Mouse (Mus musculus) left cerebral cortex, postnatal 10 days (tissue): ENCODE measurements at regions not wholly inside any gene's neighbourhood (a gene's known extent, or its start where the extent isn't known, plus 50 kb on each side); places are given as distances from the start of the nearest gene placed in this dataset.

Source experiments
- DNase-seq, 2 experiments: peaks; one replicate each; pipeline ENCODE4 v3.0.0; 2021 to 2022; ENCODE audit warnings: low spot score in 2 of 2, mixed read lengths in 1 of 2; ENCODE audit errors: extremely low spot score in 1 of 2
- intact Hi-C: fragments of 180-260 bp; cut with DNase I; formaldehyde crosslinking; loops from one replicate; pipeline ENCODE4 v1.15.1; 2025

GRCm38 (mm10) chr11:111536040-111536836 is 470.3 kb downstream of the Kcnj2 start:
- peak; percentile 57 for DNase-seq
- intact Hi-C loops, result loop anchor here (2.0 kb wide), 2 partner anchors 1245 to 1629 kb away; no protein-coding TSS in a partner anchor

GRCm38 (mm10) chr11:111537654-111538053 is 471.7 kb downstream of the Kcnj2 start:
- intact Hi-C loops, result loop anchor here (2.0 kb wide), 2 partner anchors 1243 to 1627 kb away; no protein-coding TSS in a partner anchor

DNA sequence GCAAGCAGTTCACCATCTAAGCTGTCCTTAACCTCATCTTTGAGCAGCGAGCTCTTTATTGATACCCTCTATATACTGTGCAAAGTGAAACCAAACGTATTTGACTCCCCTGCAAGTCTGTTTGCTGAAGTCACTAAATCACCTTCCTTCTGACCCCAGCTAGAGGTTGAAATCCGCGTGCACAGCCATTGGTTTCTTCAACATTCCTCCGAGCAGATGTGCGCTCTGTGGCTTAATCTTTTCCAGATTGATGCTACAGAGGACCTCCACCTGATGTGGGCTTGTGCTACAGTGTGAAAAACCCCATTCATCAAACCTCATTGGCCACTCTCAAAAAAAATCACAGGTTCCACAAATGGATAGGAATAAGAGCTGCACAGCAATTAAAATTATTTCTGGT is 474.0 kb downstream of the Kcnj2 start:
- no peak for DNase-seq
- intact Hi-C loops, result no loop called here

More at GRCm38 (mm10) chr11:111537654-111538053, 471.7 kb downstream of the Kcnj2 start:
- DNase-seq, result peak; percentile 50 to 58

- intact Hi-C loops, result no loop called here
- DNase-seq, result no peak
Observed at GRCm38 (mm10) chr11:111545291-111545690, 479.3 kb downstream of the Kcnj2 start.

GRCm38 (mm10) chr11:111555131-111555530 is 489.2 kb downstream of the Kcnj2 start:
- DNase-seq, result no peak
- intact Hi-C loops, result no loop called here

DNA sequence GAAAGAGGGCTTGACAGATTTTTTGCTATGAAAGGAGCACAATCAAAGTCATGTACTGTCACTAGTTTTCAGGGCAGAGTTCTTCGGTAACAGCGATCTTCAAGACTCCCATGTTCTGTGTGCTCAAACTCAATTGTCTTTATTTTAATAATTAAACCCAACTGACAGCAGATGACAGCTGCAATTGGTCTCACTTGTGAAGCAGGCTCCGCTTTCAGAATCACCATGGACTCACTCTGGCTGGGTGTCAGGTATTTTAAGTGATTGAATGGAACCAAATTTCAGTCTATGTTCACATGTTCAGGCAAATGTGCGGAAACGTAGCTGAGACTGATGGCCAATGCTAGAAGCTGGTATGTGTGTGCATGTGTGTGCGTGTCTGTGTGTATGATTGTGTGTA is 489.7 kb downstream of the Kcnj2 start:
- DNase-seq, result no peak
- intact Hi-C loops, result no loop called here

DNA sequence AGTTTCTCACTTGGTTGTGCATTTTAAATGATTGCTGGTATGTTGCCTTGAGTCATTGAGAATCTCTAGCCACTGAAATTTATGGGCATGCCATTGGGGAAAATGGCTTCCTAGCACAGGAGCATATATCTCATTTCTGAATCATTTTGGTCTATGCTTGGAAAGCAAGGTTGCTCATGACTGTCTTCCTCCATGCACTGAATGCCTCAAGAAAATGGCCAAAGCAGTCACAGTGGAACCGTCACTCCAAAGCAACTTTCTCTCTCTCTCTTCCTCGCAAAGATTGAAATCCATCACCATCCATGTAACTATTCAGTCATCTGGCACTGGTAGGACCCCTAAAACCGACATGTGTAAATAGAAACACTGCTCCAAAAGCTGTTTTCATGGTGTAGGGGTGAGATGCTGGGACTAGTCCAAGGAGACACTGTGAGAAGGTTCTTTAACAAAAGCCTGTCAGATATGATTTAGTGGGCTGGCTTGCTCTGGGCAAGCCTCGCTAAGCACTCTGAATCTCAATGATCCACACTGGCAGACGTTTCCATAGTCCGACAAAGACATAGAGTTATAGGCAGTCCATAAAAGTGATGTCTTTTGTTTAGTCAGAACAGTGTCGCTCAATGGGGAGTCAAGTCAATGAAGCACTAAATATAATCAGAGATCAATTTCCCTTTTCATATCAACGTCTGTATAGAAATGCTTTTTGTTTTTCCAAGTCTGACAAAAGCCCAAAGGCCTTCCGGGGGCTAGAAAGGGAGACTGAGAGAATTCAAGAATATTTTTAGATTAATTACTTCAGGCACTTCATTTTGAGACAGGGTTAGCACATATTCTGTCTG is 492.6 kb downstream of the Kcnj2 start:
- no peak for DNase-seq
- intact Hi-C loops, result no loop called here

DNA sequence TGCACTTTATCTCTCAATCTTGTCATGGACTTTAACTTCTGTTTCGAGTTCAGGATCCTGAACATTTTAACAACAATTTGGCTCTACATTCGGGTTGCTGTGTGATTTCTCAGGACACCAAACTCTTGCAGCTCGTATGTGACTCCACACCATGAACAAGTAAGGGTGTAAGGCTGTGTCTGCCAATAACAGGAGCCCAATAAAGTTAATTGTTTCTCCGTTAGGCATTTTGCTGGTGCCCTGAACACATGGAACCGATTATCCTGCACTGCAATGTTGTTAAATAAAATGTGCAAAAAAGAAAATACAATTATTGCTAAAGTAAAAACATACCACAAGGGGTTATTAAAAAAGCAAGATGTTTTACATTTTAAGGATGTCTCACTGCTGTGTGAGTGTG is 497.2 kb downstream of the Kcnj2 start:
- intact Hi-C loops, result no loop called here
- DNase-seq, result no peak

- DNase-seq, result no peak
Observed at GRCm38 (mm10) chr11:111568041-111568440, 502.1 kb downstream of the Kcnj2 start.

GRCm38 (mm10) chr11:111568876-111569275 is 502.9 kb downstream of the Kcnj2 start:
- no peak for DNase-seq

More at GRCm38 (mm10) chr11:111568041-111568440, 502.1 kb downstream of the Kcnj2 start:
- intact Hi-C loops, result no loop called here

GRCm38 (mm10) chr11:111577883-111578282 is 511.9 kb downstream of the Kcnj2 start:
- no peak for DNase-seq
- intact Hi-C loops, result no loop called here

More at GRCm38 (mm10) chr11:111568876-111569275, 502.9 kb downstream of the Kcnj2 start:
- intact Hi-C loops, result no loop called here

DNA sequence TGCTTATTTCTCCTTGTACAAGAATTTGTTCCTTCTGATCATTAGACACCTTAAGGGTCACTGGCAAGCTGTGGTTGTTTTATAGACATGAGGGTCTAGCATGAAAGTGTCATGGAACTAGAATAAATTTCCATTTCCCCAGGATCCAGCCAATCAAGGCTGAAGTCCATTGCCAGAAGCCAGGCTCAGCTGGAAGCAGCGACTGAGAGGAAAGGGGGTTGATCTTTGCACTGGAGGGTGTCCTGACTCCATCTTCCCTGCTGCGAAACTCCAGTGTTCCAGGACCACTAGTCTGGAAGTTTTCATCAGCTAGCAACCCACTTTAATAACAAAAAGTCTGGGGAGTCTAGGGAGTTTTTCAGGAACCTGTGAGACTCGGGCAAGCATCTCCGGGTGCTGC is 517.0 kb downstream of the Kcnj2 start:
- no peak for DNase-seq
- intact Hi-C loops, result no loop called here

DNA sequence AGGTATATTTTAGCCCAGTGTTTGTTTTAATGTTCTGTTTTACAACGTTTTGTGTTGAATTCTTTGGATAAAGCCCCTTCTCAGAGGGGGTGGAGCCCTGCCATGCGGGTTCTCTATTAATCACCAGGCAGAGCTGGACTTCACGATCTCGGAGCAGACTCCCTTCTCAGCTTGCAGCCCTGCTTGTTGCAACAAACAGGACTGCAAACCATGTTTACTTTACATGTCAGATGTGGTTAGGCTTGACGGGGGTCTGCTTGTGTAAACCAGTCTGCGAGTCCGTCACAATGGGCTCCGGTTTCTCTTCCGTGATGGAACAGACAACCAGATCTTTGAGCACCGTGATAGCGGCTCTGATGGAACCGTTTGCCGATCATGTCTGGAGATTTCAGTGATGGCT is 517.6 kb downstream of the Kcnj2 start:
- no peak for DNase-seq
- intact Hi-C loops, result no loop called here

- no peak for DNase-seq
- intact Hi-C loops, result no loop called here
Observed at GRCm38 (mm10) chr11:111599456-111599855, 533.5 kb downstream of the Kcnj2 start.

GRCm38 (mm10) chr11:111605146-111605545 is 539.2 kb downstream of the Kcnj2 start:
- intact Hi-C loops, result no loop called here
- no peak for DNase-seq

DNA sequence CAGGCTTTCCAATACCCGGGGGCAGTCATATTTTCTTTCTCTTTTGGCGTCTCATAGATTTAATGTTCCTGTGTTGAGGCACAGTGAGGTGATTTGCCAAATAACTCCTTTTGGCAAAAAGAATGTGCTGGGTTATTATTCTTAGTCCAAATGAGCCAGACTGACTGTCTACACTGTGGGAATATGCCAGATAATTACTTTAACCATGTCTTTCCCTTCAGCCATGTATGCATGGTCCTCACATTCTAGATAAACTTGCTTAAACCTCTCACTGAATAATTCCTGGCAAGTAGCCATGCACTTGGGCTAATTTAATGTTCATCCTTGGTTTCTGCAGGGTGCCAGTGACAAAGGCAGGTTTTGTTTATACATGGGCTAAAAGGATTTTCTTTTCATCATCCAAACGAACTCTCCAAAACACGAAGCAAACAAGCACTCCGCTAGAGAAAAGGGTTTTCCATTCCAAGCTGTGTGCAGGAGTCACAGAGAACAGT is 544.6 kb downstream of the Kcnj2 start:
- no peak for DNase-seq
- intact Hi-C loops, result no loop called here

DNA sequence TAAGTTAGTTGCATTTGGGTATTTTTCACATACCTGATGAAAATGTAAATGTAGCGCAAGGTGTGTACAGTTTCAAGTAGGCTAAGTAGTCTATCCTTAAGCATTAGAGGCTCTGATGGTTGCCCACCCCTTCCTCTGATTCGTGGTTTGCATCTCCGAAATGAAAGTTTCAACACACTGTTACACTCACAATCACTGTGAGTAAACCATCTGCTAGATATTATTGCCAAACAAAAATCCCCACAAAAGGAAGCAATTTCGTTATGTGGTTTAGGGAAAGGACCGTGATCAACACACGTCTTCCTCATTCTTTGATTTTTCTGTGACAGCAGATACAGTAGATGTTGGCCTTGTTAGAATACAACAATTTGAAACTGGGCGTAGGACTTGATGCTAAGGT is 577.6 kb downstream of the Kcnj2 start:
- intact Hi-C loops, result no loop called here
- no peak for DNase-seq

DNA sequence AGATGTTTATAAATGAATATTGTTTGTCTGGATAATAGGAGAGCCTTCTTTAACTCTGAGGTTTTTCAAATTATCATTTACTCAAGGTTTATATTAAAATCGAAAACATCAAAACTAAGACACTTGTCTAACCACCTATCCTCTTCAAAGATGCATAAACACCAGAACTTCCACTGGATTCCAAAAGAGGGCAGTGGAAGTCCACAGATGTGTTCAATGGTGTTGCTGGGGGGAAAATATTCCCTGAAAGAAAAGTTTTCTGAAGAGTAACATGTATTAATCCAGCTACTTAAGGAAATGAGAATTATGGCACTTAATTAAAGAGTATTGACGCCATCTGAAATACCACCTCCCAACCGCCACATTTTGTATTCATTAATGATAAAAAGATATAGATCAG is 586.9 kb downstream of the Kcnj2 start:
- peak; percentile 14 to 23 for DNase-seq
- intact Hi-C loops, result loop anchor here (2.0 to 5.0 kb wide), 2 partner anchors 1129 to 1512 kb away; partner anchors contain the start of gene Sox9

DNA sequence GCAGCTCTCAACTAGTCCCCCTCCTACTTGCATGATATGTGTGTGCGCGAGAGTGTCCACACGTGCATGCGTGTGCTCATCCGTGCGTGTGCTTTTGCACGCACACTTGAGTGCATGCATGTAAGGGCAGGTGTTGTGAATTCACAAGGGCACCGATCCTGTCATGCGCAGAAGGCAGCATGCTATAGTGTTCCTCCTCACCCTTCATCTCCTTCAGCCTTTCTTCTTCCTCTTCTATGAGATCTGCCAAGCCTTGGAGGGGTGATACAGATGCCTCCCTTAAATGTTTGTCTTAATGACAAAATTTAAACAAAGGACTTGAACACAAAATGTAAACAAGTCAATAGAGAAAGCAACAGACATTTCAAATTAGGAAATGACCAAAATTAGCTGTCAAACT is 591.8 kb downstream of the Kcnj2 start:
- intact Hi-C loops, result loop anchor here (5.0 kb wide), 1 partner anchor 1115 kb away; no protein-coding TSS in a partner anchor
- DNase-seq, result no peak
